Mouse (Mus musculus): ENCODE data around the gene Extl1.

DNA sequence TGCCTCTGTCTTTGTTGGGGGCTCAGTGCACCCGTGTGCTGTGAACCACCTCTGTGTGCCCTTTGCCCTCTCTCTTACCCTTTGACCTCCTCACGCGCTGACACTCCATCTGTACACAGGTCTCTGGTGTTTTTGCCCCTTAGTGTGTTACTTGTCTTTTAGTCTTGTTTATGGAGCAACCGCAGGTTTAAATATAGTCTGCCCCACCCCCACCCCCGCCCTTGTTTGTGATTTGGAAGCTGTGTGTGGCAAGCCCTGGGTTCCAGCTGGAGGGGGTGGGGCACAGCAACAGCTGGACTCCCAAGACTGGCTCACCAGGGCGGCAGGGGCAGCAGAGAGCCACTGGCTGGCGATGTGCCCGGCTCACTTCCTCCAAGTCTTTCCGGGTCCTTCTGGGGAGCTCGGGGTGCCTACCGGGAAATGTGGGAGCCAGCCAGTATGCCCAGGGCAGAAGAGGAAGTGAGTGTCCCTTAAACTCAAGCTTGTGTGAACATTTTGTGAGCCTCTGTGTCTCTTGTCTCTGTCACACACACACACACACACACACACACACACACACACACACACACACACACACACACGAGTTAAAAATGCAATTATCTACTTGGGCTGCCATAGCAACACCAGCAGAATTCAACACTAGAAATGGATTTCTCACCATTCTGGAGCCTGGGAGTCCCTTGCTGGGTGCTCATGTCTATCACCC is 76.1 kb downstream of the Extl1 start:
- TF ChIP-seq CTCF (IDR thresholded peaks at IDR 0.05; ENCODE audit: low read depth, low read length), result no peak
- no peak for TF ChIP-seq GATA1 (IDR thresholded peaks at IDR 0.05; ENCODE audit: borderline replicate concordance, low read length)
